Mouse (Mus musculus) hindbrain, embryonic 12.5 days (tissue): ENCODE measurements around the gene Pamr1. TPM values are rescaled to one million over a fixed set of nuclear protein-coding genes. Genes with fewer than 3 reads are reported as not detected.

Experiments used
- ATAC-seq: fragments of 200-750 bp; cut with Nextera tagmentation; 2 replicates; pipeline ENCODE4 v1.8.0; 2017; ENCODE audit warnings: moderate TSS enrichment; ENCODE audit not compliant: low FRiP score
- H3K27ac ChIP-seq: fragments of 300-500 bp; sonication (generic); 2 replicates; pipeline ENCODE4 v1.5.1; 2016; ENCODE audit warnings: mild to moderate bottlenecking
- H3K27me3 ChIP-seq: fragments of 300-500 bp; sonication (generic); 2 replicates; pipeline ENCODE4 v1.6.1; 2016; ENCODE audit warnings: mild to moderate bottlenecking
- H3K36me3 ChIP-seq: fragments of 300-500 bp; sonication (generic); 2 replicates; pipeline ENCODE4 v1.6.1; 2016; ENCODE audit warnings: mild to moderate bottlenecking
- H3K4me1 ChIP-seq: fragments of 300-500 bp; sonication (generic); 2 replicates; pipeline ENCODE4 v1.6.1; 2016
- H3K4me2 ChIP-seq: fragments of 300-500 bp; sonication (generic); replicated peaks from 2 replicates; pipeline ENCODE4 v1.6.1; 2016; ENCODE audit warnings: mild to moderate bottlenecking
- H3K4me3 ChIP-seq: fragments of 300-500 bp; sonication (generic); 2 replicates; pipeline ENCODE4 v1.5.1; 2016; ENCODE audit warnings: mild to moderate bottlenecking
- H3K9ac ChIP-seq: fragments of 300-500 bp; sonication (generic); 2 replicates; pipeline ENCODE4 v1.6.1; 2016; ENCODE audit warnings: mild to moderate bottlenecking, moderate library complexity
- H3K9me3 ChIP-seq: fragments of 300-500 bp; sonication (generic); replicated peaks from 2 replicates; pipeline ENCODE4 v1.6.1; 2016; ENCODE audit warnings: mild to moderate bottlenecking
- WGBS: fragments of 180-500 bp; shearing (Covaris S2); methylation state at CpG from one replicate; pipeline ENCODE4 v1.1.7; 2016; 5-methylcytosine and 5-hydroxymethylcytosine counted together
- polyA plus RNA-seq: library from polyadenylated mRNA; unstranded; fragments of >200 nt; fragmentation: Nextera tagmentation; extraction: Ambion mirVana; gene quantifications from 2 replicates; pipeline ENCODE4 v1.2.1, GENCODE M21; 2016

Gene Pamr1
- polyA plus RNA-seq, 1 experiment from 2014 or later = 5.9 TPM

GRCm38 (mm10) chr2:102674582-102674981 lies 124.8 kb downstream of the Pamr1 start:
- Histone ChIP-seq H3K4me2 (no peak overlapping the region), H3K27me3 (no peaks in the 10 kb centered on the region), H3K9ac (no peak overlapping the region), H3K4me1 (peaks cover 7% of the 10 kb centered on the region), H3K27ac (no peak overlapping the region), H3K36me3 (no peaks in the 10 kb centered on the region), H3K9me3 (no peaks in the 10 kb centered on the region), H3K4me3 (no peak overlapping the region)
- 52% methylated on average over 2 of the region's 2 CpGs for WGBS
- ATAC-seq = no peak

- H3K27me3 ChIP-seq = no peaks in the 10 kb centered on the region
- no peak overlapping the region for H3K9ac ChIP-seq
- H3K4me2 ChIP-seq = no peak overlapping the region
- H3K4me3 ChIP-seq = no peak overlapping the region
- no peak for ATAC-seq
- H3K36me3 ChIP-seq = no peaks in the 10 kb centered on the region
- H3K27ac ChIP-seq = no peak overlapping the region
- H3K9me3 ChIP-seq = no peaks in the 10 kb centered on the region
- H3K4me1 ChIP-seq = peaks cover 5% of the 10 kb centered on the region
- 74% methylated on average over 6 of the region's 6 CpGs for WGBS
Measured at GRCm38 (mm10) chr2:102675275-102675674, 125.5 kb downstream of the Pamr1 start.

GRCm38 (mm10) chr2:102676716-102677312 lies 127.0 kb downstream of the Pamr1 start:
- Histone ChIP-seq H3K4me1 (peaks cover 5% of the 10 kb centered on the region), H3K9ac (no peak overlapping the region), H3K4me2 (no peak overlapping the region), H3K4me3 (no peak overlapping the region), H3K9me3 (no peaks in the 10 kb centered on the region), H3K27me3 (no peaks in the 10 kb centered on the region), H3K27ac (no peak overlapping the region), H3K36me3 (no peaks in the 10 kb centered on the region)
- no peak for ATAC-seq
- 93% methylated on average over 9 of the region's 9 CpGs for WGBS

- Histone ChIP-seq H3K36me3 (no peaks in the 10 kb centered on the region), H3K4me2 (no peak overlapping the region), H3K9me3 (no peaks in the 10 kb centered on the region), H3K4me1 (peaks cover 5% of the 10 kb centered on the region), H3K9ac (no peak overlapping the region), H3K27me3 (no peaks in the 10 kb centered on the region), H3K27ac (no peak overlapping the region), H3K4me3 (no peak overlapping the region)
- ATAC-seq = no peak
- 82% methylated on average over 6 of the region's 6 CpGs for WGBS
Measured at GRCm38 (mm10) chr2:102677400-102677799, 127.6 kb downstream of the Pamr1 start.

- 71% methylated on average over 7 of the region's 7 CpGs for WGBS
- no peak for ATAC-seq
Measured at GRCm38 (mm10) chr2:102681351-102681750, 131.5 kb downstream of the Pamr1 start.

GRCm38 (mm10) chr2:102682168-102682567 lies 132.4 kb downstream of the Pamr1 start:
- Histone ChIP-seq H3K27me3 (no peaks in the 10 kb centered on the region), H3K4me1 (peaks cover 16% of the 10 kb centered on the region), H3K27ac (no peak overlapping the region), H3K9me3 (no peaks in the 10 kb centered on the region), H3K9ac (no peak overlapping the region), H3K36me3 (no peaks in the 10 kb centered on the region), H3K4me2 (no peak overlapping the region), H3K4me3 (no peak overlapping the region)
- WGBS = 52% methylated on average over 5 of the region's 5 CpGs
- no peak for ATAC-seq

More at GRCm38 (mm10) chr2:102681351-102681750, 131.5 kb downstream of the Pamr1 start:
- Histone ChIP-seq H3K9me3 (no peaks in the 10 kb centered on the region), H3K9ac (no peak overlapping the region), H3K4me2 (no peak overlapping the region), H3K36me3 (no peaks in the 10 kb centered on the region), H3K27ac (no peak overlapping the region), H3K4me1 (peaks cover 16% of the 10 kb centered on the region), H3K4me3 (no peak overlapping the region), H3K27me3 (no peaks in the 10 kb centered on the region)

- Histone ChIP-seq H3K4me3 (no peak overlapping the region), H3K36me3 (no peaks in the 10 kb centered on the region), H3K4me2 (peak overlapping the region; percentile 26; the same call in 1 of the 2 replicates), H3K9ac (no peak overlapping the region), H3K27me3 (no peaks in the 10 kb centered on the region), H3K27ac (peak overlapping the region; percentile 71), H3K4me1 (peaks cover 16% of the 10 kb centered on the region), H3K9me3 (no peaks in the 10 kb centered on the region)
- ATAC-seq = peak; percentile 79
- WGBS = 82% methylated on average over 7 of the region's 7 CpGs
Measured at GRCm38 (mm10) chr2:102685371-102686107, 135.7 kb downstream of the Pamr1 start.

- peak; percentile 18 for ATAC-seq
Measured at GRCm38 (mm10) chr2:102686108-102686450, 136.3 kb downstream of the Pamr1 start.

More at GRCm38 (mm10) chr2:102686108-102686450, 136.3 kb downstream of the Pamr1 start:
- peaks cover 16% of the 10 kb centered on the region for H3K4me1 ChIP-seq
- H3K9ac ChIP-seq = no peak overlapping the region
- H3K27me3 ChIP-seq = no peaks in the 10 kb centered on the region
- H3K4me2 ChIP-seq = peak overlapping the region; percentile 26; the same call in 1 of the 2 replicates
- H3K9me3 ChIP-seq = no peaks in the 10 kb centered on the region
- WGBS = 56% methylated on average over 9 of the region's 9 CpGs
- peak overlapping the region; percentile 71 for H3K27ac ChIP-seq
- no peaks in the 10 kb centered on the region for H3K36me3 ChIP-seq
- no peak overlapping the region for H3K4me3 ChIP-seq

Other genes starting within 250 kb of the Pamr1 start
- 65.6 and 74.4 TPM in 2 replicates for gene Trim44, start 142.2 kb upstream of the Pamr1 start, polyA plus RNA-seq
- 44.2 and 45.3 TPM in 2 replicates for gene Fjx1, start 97.5 kb upstream of the Pamr1 start, polyA plus RNA-seq
- gene Slc1a2, start 108.6 kb downstream of the Pamr1 start, polyA plus RNA-seq = 15.3 and 17.4 TPM in 2 replicates